Mouse (Mus musculus) left cerebral cortex, adult 11 months (tissue): ENCODE measurements at regions not wholly inside any gene's neighbourhood (a gene's known extent, or its start where the extent isn't known, plus 50 kb on each side); places are given as distances from the start of the nearest gene placed in this dataset.

Source experiments
- DNase-seq: peaks from one replicate; pipeline ENCODE4 v3.0.0; 2022; ENCODE audit warnings: low spot score

GRCm38 (mm10) chr11:45174811-45175798 is 558.0 kb downstream of the Ebf1 start:
- no peak for DNase-seq

DNA sequence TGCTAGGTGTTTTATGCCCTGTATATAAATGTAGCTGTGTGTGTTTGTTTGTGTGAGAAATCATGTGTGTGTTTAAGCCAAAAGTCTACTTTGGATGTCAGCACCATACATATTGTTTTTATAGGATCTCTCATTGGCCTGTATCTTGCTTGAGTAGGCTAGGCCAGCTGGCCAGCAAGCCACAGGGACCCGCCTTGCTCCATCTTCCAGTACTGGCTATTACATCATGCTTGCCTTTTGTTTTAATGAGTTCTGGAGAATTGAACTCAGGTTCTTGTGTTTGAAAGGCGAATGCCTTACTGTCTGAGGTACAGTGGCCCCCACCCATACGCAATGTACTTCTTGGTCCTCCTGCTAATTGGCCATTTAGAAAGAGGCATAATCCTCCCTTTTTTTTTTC is 559.9 kb downstream of the Ebf1 start:
- DNase-seq, result no peak

GRCm38 (mm10) chr11:45178036-45178435 is 560.9 kb downstream of the Ebf1 start:
- no peak for DNase-seq

- no peak for DNase-seq
Measured at GRCm38 (mm10) chr11:45179019-45179418, 561.9 kb downstream of the Ebf1 start.

- no peak for DNase-seq
Measured at GRCm38 (mm10) chr11:45190601-45191370, 573.7 kb downstream of the Ebf1 start.

GRCm38 (mm10) chr11:45191392-45192189 is 574.5 kb downstream of the Ebf1 start:
- no peak for DNase-seq

DNA sequence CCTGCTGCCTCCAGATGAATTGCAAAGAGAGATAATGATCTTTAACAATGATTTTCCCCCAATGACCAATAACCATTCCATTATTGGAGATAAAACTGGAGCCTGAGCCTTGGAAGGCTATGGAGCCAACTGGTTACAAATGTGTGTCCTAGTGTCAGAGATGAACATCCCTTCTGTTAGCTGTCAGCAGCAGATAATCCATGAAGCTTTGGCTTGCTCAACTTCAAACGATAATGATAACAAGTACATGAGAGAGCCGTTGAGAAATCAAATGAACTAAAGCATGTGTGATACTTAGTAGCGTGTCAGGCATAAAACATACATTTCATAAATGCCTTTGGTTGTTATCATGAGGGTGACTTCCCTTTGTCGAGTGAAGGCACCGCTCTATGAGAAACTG is 576.2 kb downstream of the Ebf1 start:
- DNase-seq, result no peak

GRCm38 (mm10) chr11:45199520-45199919 is 582.4 kb downstream of the Ebf1 start:
- no peak for DNase-seq

DNA sequence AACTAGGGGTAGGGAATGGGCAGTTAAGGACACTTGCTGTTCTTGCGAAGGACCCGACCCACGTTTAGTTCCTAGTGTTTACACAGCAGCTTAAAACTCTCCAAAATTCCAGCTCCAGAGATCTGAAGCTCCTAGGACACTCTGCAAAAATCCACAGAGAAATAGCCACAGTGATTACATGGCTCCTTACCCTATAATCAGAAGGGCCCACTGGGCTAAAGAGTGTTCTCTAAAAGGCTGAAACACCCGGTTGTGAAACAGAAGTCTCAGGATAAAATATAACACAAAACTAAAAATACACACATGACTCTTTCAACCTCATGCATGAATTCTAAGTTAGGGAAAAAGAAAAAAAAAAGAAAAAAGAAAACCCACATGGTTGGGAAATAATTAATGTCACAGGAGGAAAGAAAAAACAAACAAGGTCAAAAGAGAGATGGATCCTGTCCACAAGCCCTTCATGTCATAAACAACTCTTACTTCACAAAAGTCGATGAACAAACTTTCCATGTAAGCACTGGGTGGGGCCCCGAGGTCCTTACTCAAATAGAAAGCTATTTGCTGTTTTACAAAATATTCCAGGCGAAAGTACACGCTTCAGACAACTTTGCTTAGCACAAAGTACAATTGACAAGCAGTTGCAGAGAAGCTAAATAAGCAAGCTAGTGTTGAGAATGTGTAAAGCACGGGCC is 583.7 kb downstream of the Ebf1 start:
- DNase-seq, result no peak

GRCm38 (mm10) chr11:45203446-45203845 is 586.3 kb downstream of the Ebf1 start:
- no peak for DNase-seq

DNA sequence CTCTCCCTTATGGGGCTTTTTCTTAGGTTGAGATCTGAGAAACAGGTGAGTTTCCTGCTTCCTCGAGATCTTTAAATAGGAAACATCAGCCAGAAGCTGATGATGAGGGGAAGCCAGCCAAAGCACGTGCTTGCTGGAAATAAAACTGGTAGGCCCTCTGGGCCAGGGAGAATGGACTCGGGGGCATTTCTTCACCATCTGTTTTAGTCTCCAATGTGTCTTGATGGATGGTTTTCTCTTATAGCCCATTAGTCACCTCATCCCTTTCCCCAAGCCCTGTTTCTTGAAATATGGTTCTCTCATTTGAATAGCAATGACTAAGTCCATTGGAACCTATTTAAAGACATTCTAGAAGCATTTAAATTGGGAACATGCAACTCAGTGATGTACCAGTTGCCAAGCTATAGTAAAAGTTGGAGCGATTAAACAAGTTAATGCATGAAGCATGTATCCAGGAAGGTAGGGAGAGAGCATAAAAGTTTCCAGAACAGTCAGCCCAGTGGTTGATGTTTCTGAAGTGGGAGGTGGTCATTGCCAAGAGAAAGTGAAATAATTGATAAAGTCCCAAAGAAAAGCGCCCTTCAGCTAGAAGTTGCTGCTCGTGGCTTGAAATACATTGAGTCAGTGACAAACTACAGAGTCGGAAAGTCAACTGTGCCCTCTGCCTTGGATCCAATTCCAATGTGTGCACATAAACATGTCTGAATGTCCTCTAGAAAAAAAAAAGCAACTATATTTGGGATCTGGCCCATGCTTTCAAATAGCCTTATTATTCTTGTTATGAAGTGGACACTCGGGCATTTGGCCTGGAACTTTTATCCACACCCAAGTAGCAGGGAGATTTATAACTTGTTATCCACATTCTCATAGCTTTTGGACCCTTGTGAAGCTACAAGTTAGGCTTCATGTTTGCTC is 589.8 kb downstream of the Ebf1 start:
- no peak for DNase-seq

DNA sequence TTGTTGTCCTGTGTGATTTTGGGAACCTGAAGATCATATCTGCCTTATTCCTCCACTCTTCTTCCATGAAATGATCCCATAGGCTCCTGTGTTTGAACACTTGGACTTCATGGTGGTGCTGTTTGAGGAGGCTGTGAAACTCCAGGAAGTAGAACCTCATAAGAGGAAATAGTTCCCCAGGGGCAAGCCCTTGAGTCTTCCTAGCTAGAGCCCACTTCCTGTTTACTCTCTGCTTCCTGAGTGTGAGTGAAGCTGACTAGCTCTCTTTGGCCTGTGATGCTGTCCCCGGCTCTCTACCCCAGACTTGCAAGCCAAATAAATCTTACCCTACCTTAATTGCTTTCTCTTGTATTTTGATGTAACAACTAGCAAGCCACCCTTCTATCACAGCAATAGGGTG is 597.0 kb downstream of the Ebf1 start:
- no peak for DNase-seq

- DNase-seq, result no peak
Measured at GRCm38 (mm10) chr11:45216942-45217474, 599.9 kb downstream of the Ebf1 start.

GRCm38 (mm10) chr11:45219239-45219638 is 602.1 kb downstream of the Ebf1 start:
- DNase-seq, result no peak

DNA sequence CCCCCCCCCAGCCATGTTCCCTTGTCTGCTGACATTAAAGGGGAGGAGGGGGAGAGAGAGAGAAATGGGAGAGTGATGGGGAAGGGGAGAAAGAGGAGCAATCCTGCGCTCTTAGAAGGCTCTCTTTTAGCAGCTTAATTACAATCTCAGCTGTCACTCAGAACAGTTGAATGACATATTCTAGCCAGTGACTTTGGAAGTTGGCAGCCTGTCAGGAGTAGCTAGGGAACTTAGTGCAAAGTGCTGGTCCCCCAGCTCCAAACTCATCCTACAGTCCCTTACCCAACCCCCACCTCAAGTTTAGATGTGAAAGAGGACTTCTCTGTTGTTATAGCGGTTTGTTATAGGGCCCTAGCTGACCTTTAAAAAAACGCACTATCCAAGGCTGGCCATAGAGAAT is 604.9 kb downstream of the Ebf1 start:
- DNase-seq, result no peak

GRCm38 (mm10) chr11:45235476-45236412 is 616.1 kb upstream of the Clint1 start:
- no peak for DNase-seq

DNA sequence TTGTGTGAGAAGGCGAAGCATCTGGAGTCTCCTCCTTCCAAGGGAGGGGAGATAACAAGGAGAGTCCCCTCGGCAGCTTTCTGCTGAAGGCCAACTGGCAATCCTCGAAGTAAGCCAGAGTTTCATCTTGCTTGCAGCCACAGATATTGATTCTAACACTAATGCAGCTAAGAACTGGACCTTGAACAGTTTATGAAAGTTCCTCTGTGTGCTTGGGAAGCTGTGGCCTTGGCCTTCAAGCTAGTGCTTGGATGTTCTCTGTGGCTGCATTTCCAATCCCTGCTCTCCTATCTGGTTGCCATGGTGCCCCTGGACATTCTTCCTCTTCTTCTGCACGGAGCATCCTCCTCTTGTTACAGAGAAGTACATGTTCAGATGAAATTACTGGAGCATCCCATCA is 614.8 kb upstream of the Clint1 start:
- no peak for DNase-seq

DNA sequence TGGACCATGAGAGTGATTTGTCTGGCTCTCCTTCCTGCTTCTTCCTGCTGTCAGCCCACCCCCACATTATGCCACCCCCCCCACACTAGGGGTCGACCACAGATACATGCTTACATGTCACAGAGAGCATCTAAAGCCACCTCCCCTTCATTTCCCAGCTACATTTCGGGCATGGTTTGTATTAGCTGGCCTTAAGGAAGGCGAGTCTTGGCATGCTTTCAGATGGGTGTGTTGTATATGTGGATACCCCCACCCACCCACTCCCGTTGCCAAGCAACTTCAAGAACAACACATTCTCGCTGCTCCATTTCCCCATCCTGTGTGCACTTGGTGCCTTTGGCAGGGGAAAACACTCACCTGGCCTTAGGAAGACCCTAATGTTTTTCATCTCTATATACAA is 612.8 kb upstream of the Clint1 start:
- no peak for DNase-seq

GRCm38 (mm10) chr11:45240419-45240818 is 611.4 kb upstream of the Clint1 start:
- no peak for DNase-seq
